Mouse (Mus musculus) heart, adult 11 months (tissue): ENCODE measurements around the gene Pltp.
A peak's percentile ranks its signal among the peaks of the same experiment; 100 is the strongest.
"Not testable (repeated sequence)": the region's sequence is repeated elsewhere in the genome, so short reads cannot be mapped to it uniquely, and the experiment has no call there.

ENCODE experiments used
- DNase-seq: peaks from one replicate; pipeline ENCODE4 v3.0.0; 2022

The Pltp gene

GRCm38 (mm10) chr2:164878509-164879227 is 21.2 kb upstream of the Pltp start:
- DNase-seq: peak; percentile 98

DNA sequence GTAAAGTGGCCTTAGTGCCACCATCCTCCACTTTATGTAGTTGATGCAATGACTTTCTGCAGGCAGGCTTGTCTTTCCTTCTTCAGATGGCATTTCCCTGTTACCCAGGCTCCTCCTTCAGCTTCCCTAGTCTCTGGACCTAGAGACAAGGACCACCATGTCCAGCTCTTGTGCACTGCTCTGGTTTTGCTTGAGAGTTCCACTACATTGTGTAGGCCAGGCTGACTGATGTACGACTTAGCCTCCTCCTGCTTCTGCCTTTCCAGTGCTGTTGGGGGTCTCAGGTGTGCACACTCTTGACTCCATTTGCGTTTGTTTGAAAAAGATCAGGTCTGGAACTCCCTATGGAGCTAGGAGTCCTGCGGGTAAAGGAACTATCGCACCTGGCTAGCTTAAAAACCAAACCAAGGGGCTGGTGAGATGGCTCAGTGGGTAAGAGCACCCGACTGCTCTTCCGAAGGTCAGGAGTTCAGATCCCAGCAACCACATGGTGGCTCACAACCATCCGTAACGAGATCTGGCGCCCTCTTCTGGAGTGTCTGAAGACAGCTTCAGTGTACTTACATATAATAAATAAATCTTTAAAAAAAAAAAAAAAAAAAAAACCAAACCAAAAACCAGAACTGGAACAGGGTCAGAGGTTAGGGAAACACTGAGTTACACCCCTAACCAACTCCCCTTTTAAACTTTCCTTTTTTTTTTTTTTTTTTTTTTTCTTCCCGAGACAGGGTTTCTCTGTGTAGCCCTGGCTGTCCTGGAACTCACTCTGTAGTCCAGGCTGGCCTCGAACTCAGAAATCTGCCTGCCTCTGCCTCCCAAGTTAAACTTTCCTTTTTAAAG is 20.1 kb upstream of the Pltp start:
- DNase-seq: not testable (repeated sequence)

GRCm38 (mm10) chr2:164875648-164876047 is 18.1 kb upstream of the Pltp start:
- DNase-seq: not testable (repeated sequence)

GRCm38 (mm10) chr2:164874239-164874769 is 16.8 kb upstream of the Pltp start:
- peak; percentile 99 for DNase-seq

DNA sequence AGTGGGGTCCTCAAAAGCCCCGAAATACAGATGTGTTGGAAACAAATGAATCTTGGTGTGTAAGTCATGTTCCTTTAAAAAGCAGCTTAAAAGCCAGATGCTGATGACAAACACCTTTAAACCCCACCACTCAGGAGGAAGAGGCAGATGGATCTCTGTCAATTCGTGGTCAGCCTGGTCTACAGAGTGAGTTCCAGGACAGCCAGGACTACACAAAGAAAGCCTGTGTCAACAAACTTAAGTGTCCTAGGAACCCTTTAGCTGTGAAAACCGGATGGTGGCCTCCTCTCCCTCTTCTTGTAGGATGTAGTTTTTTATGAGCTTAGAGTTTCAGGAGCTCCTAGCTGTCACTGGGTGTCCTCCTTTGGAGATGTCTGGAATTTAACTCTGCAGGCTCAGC is 16.1 kb upstream of the Pltp start:
- peak; percentile 92 for DNase-seq

DNA sequence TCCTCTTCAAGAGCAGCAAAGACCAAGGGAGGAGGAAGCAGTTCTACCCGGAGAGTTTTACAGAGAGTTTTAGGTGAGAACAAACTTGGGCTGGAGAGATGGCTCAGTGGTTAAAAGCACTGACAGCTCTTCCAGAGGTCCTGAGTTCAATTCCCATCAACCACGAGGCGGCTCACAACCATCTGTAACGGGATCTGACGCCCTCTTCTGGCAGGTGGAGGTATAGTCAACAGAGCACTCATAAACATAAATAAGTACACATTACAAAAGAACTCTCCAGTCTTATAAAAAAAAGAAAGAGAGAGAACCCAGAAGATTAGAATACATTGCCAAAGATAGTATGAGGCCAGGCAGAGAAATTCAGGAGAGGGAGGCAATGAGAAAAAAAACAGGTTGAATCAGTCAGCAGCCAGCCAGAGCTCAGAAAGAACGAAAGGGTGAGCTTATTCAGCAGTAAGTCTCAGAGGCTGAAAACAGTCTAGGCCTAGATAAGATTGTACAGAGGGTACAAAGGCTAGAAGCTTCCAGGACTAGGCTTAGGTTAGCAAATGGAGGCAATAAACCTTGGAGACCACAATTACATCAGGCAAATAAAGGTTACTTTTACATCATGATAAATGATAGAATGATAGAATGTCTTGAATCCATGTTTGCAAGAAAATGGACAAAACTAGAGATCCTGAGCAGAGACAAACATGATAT is 14.2 kb upstream of the Pltp start:
- no peak for DNase-seq

DNA sequence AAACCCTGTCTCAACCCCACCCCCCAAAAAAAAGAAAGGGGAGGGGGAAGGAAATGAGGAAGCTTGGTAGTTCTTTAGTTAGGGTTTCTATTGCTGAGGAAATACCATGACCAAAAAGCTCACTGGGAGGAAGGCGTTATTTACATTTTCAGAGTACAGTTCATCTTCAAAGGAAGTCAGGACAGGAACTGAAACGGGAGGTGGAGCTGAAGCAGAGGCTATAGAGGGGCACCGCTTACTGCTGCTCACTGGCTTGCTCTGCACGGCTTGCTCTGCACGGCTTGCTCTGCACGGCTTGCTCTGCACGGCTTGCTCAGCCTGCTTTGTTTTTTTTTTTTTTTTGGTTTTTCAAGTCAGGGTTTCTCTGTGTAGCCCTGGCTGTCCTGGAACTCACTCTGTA is 11.0 kb upstream of the Pltp start:
- DNase-seq: peak; percentile 94

- DNase-seq: no peak
Observed at GRCm38 (mm10) chr2:164867566-164867965, 10.1 kb upstream of the Pltp start.

DNA sequence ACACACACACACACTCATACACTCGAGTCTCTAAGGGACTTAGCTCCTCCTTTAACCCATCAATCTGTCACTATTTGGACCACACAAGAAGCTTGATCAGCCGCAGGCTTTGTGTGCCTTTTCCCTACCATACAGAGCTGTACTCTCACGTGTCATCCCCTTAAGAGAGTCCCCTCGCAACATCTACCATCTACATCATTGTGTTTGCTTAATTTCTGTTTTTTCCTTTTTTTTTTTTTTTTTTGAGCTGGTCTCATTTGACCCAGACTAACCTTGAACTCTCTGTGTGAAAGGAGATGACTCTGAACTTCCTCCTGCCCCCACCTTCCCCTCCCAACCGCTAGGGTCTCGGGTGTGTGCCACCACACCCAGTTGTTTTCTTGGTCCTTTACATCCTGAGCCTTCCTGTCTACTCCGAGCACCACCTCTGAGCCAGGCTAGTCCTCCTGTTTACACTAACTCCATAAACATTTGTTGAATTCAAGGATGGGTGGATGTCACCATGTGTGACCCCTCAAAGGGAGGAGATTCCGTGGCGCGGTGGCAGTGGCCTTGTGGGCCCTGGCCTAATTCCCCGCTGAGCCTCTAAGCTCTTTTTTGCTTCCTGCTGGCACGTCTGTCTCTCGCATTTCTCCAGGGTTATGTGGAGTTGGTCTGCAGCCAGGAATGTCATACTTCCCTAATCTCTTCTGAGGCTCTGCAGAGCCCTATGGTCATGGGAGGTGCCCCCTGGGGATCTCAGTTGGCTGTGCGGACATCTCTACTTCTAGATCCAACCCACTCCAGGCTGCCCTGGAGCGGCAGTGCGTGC is 9.4 kb upstream of the Pltp start:
- peak; percentile 99 for DNase-seq

DNA sequence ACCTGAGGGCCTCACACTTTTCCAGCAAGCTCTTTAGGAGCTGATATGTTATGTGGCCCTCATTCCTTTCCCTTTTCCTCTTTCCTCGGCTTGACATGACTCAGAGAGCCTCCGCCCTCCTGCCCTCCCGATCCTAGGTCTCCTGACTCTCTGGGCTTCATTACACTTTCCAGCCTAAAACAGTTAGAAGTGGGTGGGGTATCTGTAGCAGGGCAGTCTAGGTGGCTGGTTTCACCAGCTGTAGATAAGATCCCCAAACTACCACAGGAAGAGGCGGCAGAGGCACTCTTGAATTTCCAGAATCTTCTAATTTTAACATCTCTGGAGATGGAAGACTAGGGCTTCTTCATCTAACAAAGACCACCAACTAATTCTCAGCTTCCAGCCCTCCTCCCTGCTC is 7.1 kb upstream of the Pltp start:
- peak; percentile 84 for DNase-seq

DNA sequence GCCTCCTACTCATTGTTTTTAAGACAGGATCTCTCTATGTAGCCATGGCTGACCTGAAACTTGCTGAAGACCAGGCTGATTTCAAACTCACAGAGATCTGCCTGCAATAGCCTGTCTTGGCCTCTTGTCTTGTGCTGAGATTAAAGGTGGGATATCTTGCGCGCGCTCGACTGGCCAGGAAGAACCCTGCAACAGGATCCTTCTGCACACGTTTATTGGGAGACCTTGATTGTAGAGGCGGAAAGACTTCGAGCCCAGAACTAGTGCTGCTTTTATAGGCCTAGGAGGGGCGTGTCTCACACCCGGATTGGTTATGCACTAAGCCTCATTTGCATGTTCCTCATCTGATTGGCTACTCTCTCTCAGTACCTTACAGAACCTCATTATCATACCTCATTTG is 5.9 kb upstream of the Pltp start:
- DNase-seq: peak; percentile 88

GRCm38 (mm10) chr2:164862179-164862861 is 4.8 kb upstream of the Pltp start:
- peak; percentile 98 for DNase-seq

GRCm38 (mm10) chr2:164861094-164861493 is 3.6 kb upstream of the Pltp start:
- DNase-seq: peak; percentile 89

DNA sequence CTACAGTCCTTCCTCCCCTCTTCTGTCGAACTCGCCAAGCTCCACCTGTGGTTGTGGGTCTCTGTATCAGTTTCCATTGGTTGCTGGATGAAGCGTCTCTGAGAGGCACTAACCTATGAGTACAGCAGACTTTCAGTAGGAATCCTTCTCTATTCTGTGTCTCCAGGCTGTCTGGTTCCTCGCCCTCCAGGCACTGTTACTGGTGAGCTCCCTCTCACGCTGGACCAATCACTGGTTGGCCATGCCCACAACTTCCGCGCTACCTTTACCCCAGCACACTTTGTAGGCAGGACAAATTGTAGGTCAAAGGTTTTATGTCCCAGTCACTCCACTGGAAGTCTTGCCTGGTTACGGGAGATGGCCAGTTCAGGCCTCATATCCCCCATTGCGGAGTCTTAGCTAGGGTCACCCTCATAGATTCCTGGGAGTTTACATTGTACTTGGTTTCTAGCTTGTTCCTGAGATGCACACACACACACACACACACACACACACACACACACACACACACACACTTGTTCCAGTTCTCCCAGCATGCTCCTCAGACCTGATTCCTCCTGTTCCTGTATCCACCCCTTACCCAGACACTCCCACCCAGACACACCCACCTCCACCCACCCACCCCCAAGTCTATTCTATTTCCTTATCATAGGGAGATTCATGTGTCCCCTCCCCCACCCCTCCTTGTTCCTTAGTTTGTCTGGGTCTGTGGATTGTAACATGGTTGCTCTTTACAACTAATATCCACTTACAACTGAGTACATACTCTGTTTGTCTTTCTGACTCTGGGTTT is 2.3 kb upstream of the Pltp start:
- DNase-seq: no peak

- DNase-seq: peak; percentile 85
Observed at GRCm38 (mm10) chr2:164859155-164859554, 1.6 kb upstream of the Pltp start.

DNA sequence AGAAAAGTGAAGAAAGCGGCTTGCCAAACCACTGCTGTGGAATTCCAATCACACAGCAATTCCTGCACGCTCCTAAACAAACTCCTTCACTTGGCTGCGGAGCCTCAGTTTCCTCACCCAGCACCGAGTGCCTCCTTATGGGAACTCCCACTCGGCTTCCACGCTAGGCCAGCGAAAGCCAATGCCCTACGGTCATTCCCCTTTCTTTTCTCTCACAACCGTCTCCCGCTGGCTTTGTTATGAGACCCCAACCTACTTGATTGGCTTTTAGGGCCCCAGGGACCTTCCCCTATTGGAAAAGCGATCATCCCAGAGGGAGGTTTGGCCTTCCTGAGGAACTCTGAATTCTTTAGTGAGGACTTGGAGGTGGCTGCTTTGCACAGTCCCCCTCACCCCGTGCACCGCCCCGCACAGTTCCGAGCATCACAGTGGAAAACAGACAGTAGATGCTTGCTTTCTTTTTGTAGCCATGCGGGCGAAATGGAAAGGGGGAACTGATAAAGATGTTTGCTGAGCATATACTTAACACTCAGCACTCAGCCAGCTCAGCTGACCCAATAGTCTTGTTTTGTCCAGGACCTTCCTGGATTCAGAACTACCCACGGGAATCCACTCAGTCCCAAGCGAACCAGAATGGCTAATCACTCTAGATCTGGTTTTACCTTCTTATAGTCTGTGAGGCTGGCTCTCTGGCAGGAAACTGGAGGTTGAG is 487 bp upstream of the Pltp start:
- DNase-seq: peak; percentile 92

DNA sequence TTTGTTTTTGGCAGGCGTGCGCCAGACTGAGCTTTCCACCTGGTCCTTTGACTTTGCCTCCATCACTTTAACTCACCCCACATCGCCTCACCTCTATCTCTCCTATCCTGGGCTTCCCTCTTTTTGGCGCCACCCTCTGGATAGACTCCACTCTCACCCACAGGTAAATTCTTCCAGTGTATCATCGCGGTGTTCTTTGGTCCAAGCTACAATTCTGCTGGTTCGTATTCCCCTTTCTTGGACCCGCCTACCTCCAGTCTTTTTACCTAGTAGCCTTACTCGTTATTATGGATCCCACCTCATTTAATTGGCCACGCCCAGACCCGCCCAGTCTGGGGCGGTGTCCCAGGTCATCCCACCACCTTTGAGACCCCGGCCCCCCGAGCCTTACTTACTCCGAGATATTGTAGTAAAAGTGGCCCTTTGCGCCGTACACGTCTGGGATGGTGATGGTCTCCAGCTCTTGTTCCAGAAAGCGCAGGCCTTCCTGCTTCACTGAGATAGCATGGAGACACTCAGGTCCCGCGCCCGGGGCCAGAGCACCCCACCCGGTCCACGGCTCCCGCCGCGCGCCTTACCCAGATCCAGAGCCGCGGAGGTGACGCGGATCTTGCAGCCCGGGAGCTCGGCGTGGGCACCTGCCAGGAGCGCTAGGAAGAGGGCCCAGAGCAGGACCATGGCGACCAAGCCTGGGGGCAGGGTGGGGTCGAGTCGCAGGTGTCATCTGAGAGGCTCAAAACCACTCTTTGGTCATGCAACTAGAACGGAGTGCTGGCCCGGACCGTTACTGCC is 1.0 kb downstream of the Pltp start:
- peak; percentile 97 for DNase-seq

DNA sequence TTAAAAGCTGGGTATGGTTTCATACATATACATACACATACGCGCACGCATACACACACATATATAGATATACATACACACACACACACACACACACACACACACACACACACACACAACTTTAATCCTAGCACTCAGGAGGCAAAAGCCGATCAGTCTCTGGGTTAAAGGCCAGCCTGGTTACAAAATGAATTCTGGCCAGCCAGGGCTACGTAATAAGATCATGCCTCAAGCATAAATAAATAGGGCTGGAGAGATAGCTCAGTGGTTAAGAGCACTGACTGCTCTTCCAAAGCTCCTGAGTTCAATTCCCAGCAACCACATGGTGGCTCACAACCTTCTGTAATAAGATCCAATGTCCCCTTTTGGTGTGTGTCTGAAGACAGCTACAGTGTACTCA is 1.9 kb downstream of the Pltp start:
- DNase-seq: not testable (repeated sequence)

- DNase-seq: no peak
Observed at GRCm38 (mm10) chr2:164850061-164850460, 7.5 kb downstream of the Pltp start.
